ENCODE assay signal across 8 mouse cellular contexts in the genomic region with DNA sequence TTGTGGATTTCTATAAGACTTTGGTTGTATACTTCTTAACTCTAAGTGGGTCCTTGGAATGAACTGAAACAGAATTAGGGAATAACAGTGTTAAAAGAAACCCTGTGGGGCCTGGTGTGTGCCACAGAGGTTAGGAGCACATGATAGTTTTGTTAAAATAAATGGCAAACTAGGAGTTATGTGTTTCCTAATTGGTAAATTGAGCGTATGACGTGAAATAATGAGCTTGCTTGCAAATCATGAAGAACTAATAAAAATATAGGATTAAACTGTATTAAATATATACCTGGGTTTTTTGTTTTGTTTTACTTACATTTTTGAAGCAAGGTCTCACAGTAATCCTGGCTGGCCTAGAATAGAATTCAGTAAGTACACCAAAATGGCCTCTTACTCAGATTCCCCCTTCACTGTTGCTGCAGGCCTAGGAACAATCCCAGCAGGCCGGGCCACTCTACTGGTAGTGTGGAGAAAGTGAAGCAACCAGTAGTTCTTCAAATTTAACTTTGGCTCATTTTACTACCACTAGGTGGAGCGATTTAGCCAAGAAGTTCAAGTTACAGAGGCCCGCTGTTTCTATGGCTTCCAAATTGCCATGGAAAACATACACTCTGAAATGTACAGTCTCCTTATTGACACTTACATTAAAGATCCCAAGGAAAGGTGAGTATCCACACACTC. TPM values are rescaled to one million over a fixed set of nuclear protein-coding genes. Genes with fewer than 3 reads are reported as not detected.
DNase-seq lines count a peak whose midpoint lies in the region; ATAC-seq and TF ChIP-seq lines count a peak whose summit lies in the region.

No protein-coding gene starts in this region.

- WGBS in forebrain, embryonic 14.5 days = 23% methylated on average over 5 of the region's 5 CpGs
- WGBS in hindbrain, postnatal 0 days = 26% methylated on average over 5 of the region's 5 CpGs
- 30% methylated on average over 5 of the region's 5 CpGs for WGBS in limb, embryonic 13.5 days
- WGBS in midbrain, embryonic 14.5 days = 35% methylated on average over 5 of the region's 5 CpGs
- 30% methylated on average over 5 of the region's 5 CpGs for WGBS in stomach, embryonic 16.5 days

- peaks cover 13% of the 10 kb centered on the region for H3K4me1 ChIP-seq in forebrain, embryonic 14.5 days (ENCODE audit: control insufficient read depth, insufficient read depth, low read length)
- peaks cover 7% of the 10 kb centered on the region; the same call in 1 of the 2 replicates for H3K4me1 ChIP-seq in hindbrain, postnatal 0 days (ENCODE audit: insufficient read depth, low read length)
- H3K4me1 ChIP-seq in limb, embryonic 13.5 days = peaks cover 55% of the 10 kb centered on the region
- peaks cover 11% of the 10 kb centered on the region for H3K4me1 ChIP-seq in midbrain, embryonic 14.5 days (ENCODE audit: control insufficient read depth, insufficient read depth, low read length)
- H3K4me1 ChIP-seq in stomach, embryonic 16.5 days (ENCODE audit: control insufficient read depth, insufficient read depth, low read length) = peaks cover 38% of the 10 kb centered on the region

- TF ChIP-seq CTCF in hindbrain, postnatal 0 days (IDR thresholded peaks at IDR 0.05; ENCODE audit: low read depth) = peak; percentile 76

- H3K27ac ChIP-seq in forebrain, embryonic 14.5 days (ENCODE audit: low read depth, low read length) = no peak overlapping the region
- peak overlapping the region; percentile 48; the same call in 1 of the 2 replicates for H3K27ac ChIP-seq in hindbrain, postnatal 0 days
- H3K27ac ChIP-seq in limb, embryonic 13.5 days = peak overlapping the region; percentile 86
- no peak overlapping the region for H3K27ac ChIP-seq in midbrain, embryonic 14.5 days (replicated peaks; ENCODE audit: low read depth, low read length)
- peak overlapping the region; percentile 16; the same call in 1 of the 2 replicates for H3K27ac ChIP-seq in stomach, embryonic 16.5 days (ENCODE audit: low read length)

- peak overlapping the region; percentile 86 for H3K4me3 ChIP-seq in forebrain, embryonic 14.5 days (ENCODE audit: low read depth, low read length)
- no peak overlapping the region for H3K4me3 ChIP-seq in hindbrain, postnatal 0 days (ENCODE audit: low read length)
- peak overlapping the region; percentile 91 for H3K4me3 ChIP-seq in limb, embryonic 13.5 days
- H3K4me3 ChIP-seq in midbrain, embryonic 14.5 days (replicated peaks; ENCODE audit: low read depth, low read length) = peak overlapping the region; percentile 87
- H3K4me3 ChIP-seq in stomach, embryonic 16.5 days (replicated peaks; ENCODE audit: low read length) = peak overlapping the region; percentile 97

- peaks cover 34% of the 10 kb centered on the region for H3K36me3 ChIP-seq in forebrain, embryonic 14.5 days (ENCODE audit: control insufficient read depth, insufficient read depth, low read length)
- no peaks in the 10 kb centered on the region for H3K36me3 ChIP-seq in hindbrain, postnatal 0 days (ENCODE audit: insufficient read depth, low read length)
- H3K36me3 ChIP-seq in limb, embryonic 13.5 days = peaks cover 38% of the 10 kb centered on the region
- 0 out of 2 replicates have a peak, but pooled peaks cover 4% of the 10 kb centered on the region for H3K36me3 ChIP-seq in midbrain, embryonic 14.5 days (ENCODE audit: control insufficient read depth, insufficient read depth, low read length)
- 0 out of 2 replicates have a peak, but pooled peaks cover 9% of the 10 kb centered on the region for H3K36me3 ChIP-seq in stomach, embryonic 16.5 days (ENCODE audit: control insufficient read depth, insufficient read depth, low read length)

- ATAC-seq in forebrain, embryonic 14.5 days = peak; percentile 7; the same call in 1 of the 2 replicates
- ATAC-seq in hindbrain, postnatal 0 days = peak; percentile 41; the same call in 1 of the 2 replicates
- ATAC-seq in limb, embryonic 13.5 days (ENCODE audit: low FRiP score, low read depth) = peak; percentile 12; the same call in 1 of the 2 replicates
- ATAC-seq in midbrain, embryonic 14.5 days (ENCODE audit: low FRiP score, low TSS enrichment) = no peak
- ATAC-seq in stomach, embryonic 16.5 days (ENCODE audit: insufficient read depth, low FRiP score) = 0 out of 2 replicates have a peak, but pooled peaks have one; percentile 13

- H3K27me3 ChIP-seq in forebrain, embryonic 14.5 days (replicated peaks; ENCODE audit: control insufficient read depth, insufficient read depth, low read length) = no peaks in the 10 kb centered on the region
- no peaks in the 10 kb centered on the region for H3K27me3 ChIP-seq in hindbrain, postnatal 0 days (ENCODE audit: insufficient read depth, low read length)
- H3K27me3 ChIP-seq in limb, embryonic 13.5 days = no peaks in the 10 kb centered on the region
- peaks cover 6% of the 10 kb centered on the region; the same call in 1 of the 2 replicates for H3K27me3 ChIP-seq in midbrain, embryonic 14.5 days (ENCODE audit: control insufficient read depth, insufficient read depth, low read length)
- H3K27me3 ChIP-seq in stomach, embryonic 16.5 days (ENCODE audit: control insufficient read depth, insufficient read depth, low read length) = no peaks in the 10 kb centered on the region

- H3K9ac ChIP-seq in forebrain, embryonic 14.5 days (ENCODE audit: low read length) = peak overlapping the region; percentile 83
- H3K9ac ChIP-seq in hindbrain, postnatal 0 days (replicated peaks; ENCODE audit: low read length) = no peak overlapping the region
- H3K9ac ChIP-seq in limb, embryonic 13.5 days = peak overlapping the region; percentile 85
- H3K9ac ChIP-seq in midbrain, embryonic 14.5 days (replicated peaks; ENCODE audit: low read length) = no peak overlapping the region
- peak overlapping the region; percentile 49; the same call in 1 of the 2 replicates for H3K9ac ChIP-seq in stomach, embryonic 16.5 days (ENCODE audit: low read length)

- DNase-seq in spleen, adult 12 weeks (ENCODE audit: low spot score) = peak; percentile 23
- DNase-seq in spleen, postnatal 14 days (ENCODE audit: low spot score in 2 of 2) = no peak
- peak; percentile 85 for DNase-seq in c-Kit-positive CD71-negative TER-119-negative erythroid progenitor cells, embryonic 14.5 days (ENCODE audit: low read depth)
- peak; percentile 95 for DNase-seq in forebrain, embryonic 14.5 days (ENCODE audit: low spot score)
- peak; percentile 93 for DNase-seq in hindbrain, postnatal 0 days (ENCODE audit: low spot score)
- DNase-seq in midbrain, embryonic 14.5 days = peak; percentile 92

- H3K9me3 ChIP-seq in forebrain, embryonic 14.5 days (replicated peaks; ENCODE audit: control insufficient read depth, low read length) = no peaks in the 10 kb centered on the region
- H3K9me3 ChIP-seq in hindbrain, postnatal 0 days (ENCODE audit: low read length) = no peaks in the 10 kb centered on the region
- H3K9me3 ChIP-seq in limb, embryonic 13.5 days = no peaks in the 10 kb centered on the region
- no peaks in the 10 kb centered on the region for H3K9me3 ChIP-seq in midbrain, embryonic 14.5 days (ENCODE audit: control insufficient read depth, low read length)
- H3K9me3 ChIP-seq in stomach, embryonic 16.5 days (replicated peaks; ENCODE audit: control insufficient read depth, low read length) = no peaks in the 10 kb centered on the region

- H3K4me2 ChIP-seq in forebrain, embryonic 14.5 days (ENCODE audit: low read length) = peak overlapping the region; percentile 70
- peak overlapping the region; percentile 88 for H3K4me2 ChIP-seq in hindbrain, postnatal 0 days (ENCODE audit: low read depth, low read length)
- H3K4me2 ChIP-seq in limb, embryonic 13.5 days (replicated peaks) = peak overlapping the region; percentile 89
- peak overlapping the region; percentile 81 for H3K4me2 ChIP-seq in midbrain, embryonic 14.5 days (ENCODE audit: low read length)
- peak overlapping the region; percentile 64 for H3K4me2 ChIP-seq in stomach, embryonic 16.5 days (ENCODE audit: low read depth, low read length)

RNA-seq across cellular contexts. Expression of a gene that starts 1.9 kb away (rescaled TPM):
- polyA plus RNA-seq in forebrain, embryonic 14.5 days (2014; fragmentation: Nextera tagmentation; extraction: Ambion mirVana) = 136 and 139 TPM in 2 replicates
- total RNA-seq in hindbrain, postnatal 0 days (2014; rRNA removed) = 23.4 TPM in 2 replicates
- 53.4 and 61.1 TPM in 2 replicates for polyA plus RNA-seq in hindbrain, postnatal 0 days (2015; fragmentation: Nextera tagmentation; extraction: Ambion mirVana)
- polyA plus RNA-seq in limb, embryonic 13.5 days (2015; fragmentation: Nextera tagmentation; extraction: Ambion mirVana) = 235 TPM in 2 replicates
- 38.8 and 62.6 TPM in 2 replicates for polyA plus RNA-seq in midbrain, embryonic 14.5 days (2014; fragmentation: Nextera tagmentation; extraction: Ambion mirVana)
- 139 and 145 TPM in 2 replicates for polyA plus RNA-seq in stomach, embryonic 16.5 days (2015; fragmentation: Nextera tagmentation; extraction: Ambion mirVana)

RNA-seq across cellular contexts. Expression of a gene that starts 28.4 kb away (rescaled TPM):
- polyA plus RNA-seq in forebrain, embryonic 14.5 days (2014; fragmentation: Nextera tagmentation; extraction: Ambion mirVana) = 1.2 and 1.7 TPM in 2 replicates
- total RNA-seq in hindbrain, postnatal 0 days (2014; rRNA removed) = 3.9 and 5.5 TPM in 2 replicates
- 1.4 and 1.7 TPM in 2 replicates for polyA plus RNA-seq in hindbrain, postnatal 0 days (2015; fragmentation: Nextera tagmentation; extraction: Ambion mirVana)
- 3.2 and 4.4 TPM in 2 replicates for polyA plus RNA-seq in limb, embryonic 13.5 days (2015; fragmentation: Nextera tagmentation; extraction: Ambion mirVana)
- 1.4 and 1.8 TPM in 2 replicates for polyA plus RNA-seq in midbrain, embryonic 14.5 days (2014; fragmentation: Nextera tagmentation; extraction: Ambion mirVana)
- 1.8 and 1.9 TPM in 2 replicates for polyA plus RNA-seq in stomach, embryonic 16.5 days (2015; fragmentation: Nextera tagmentation; extraction: Ambion mirVana)

RNA-seq across cellular contexts. Expression of a gene that starts 58.9 kb away (rescaled TPM):
- 14.8 and 17.0 TPM in 2 replicates for polyA plus RNA-seq in forebrain, embryonic 14.5 days (2014; fragmentation: Nextera tagmentation; extraction: Ambion mirVana)
- 28.2 and 28.3 TPM in 2 replicates for total RNA-seq in hindbrain, postnatal 0 days (2014; rRNA removed)
- 18.0 and 20.4 TPM in 2 replicates for polyA plus RNA-seq in hindbrain, postnatal 0 days (2015; fragmentation: Nextera tagmentation; extraction: Ambion mirVana)
- polyA plus RNA-seq in limb, embryonic 13.5 days (2015; fragmentation: Nextera tagmentation; extraction: Ambion mirVana) = 12.4 and 13.1 TPM in 2 replicates
- polyA plus RNA-seq in midbrain, embryonic 14.5 days (2014; fragmentation: Nextera tagmentation; extraction: Ambion mirVana) = 15.9 and 21.9 TPM in 2 replicates
- polyA plus RNA-seq in stomach, embryonic 16.5 days (2015; fragmentation: Nextera tagmentation; extraction: Ambion mirVana) = 12.8 TPM in 2 replicates

Comparison
In these comparisons a context has a peak if more than half of its experiments do, and no peak if none do; other contexts are left out.
1. DNase-seq: peak in spleen, adult 12 weeks (single experiment), c-Kit-positive CD71-negative TER-119-negative erythroid progenitor cells, embryonic 14.5 days (single experiment), forebrain, embryonic 14.5 days (single experiment), hindbrain, postnatal 0 days (single experiment) and midbrain, embryonic 14.5 days (single experiment); none in spleen, postnatal 14 days (0 of 2).
2. H3K27ac ChIP-seq: peak in hindbrain, postnatal 0 days (single experiment), limb, embryonic 13.5 days (single experiment) and stomach, embryonic 16.5 days (single experiment); none in forebrain, embryonic 14.5 days (single experiment) and midbrain, embryonic 14.5 days (single experiment).
3. H3K9ac ChIP-seq: peak in forebrain, embryonic 14.5 days (single experiment), limb, embryonic 13.5 days (single experiment) and stomach, embryonic 16.5 days (single experiment); none in hindbrain, postnatal 0 days (single experiment) and midbrain, embryonic 14.5 days (single experiment).
4. Peak in every context shown above with its lines, with median percentiles within 50 percentile points of each other: H3K4me2 ChIP-seq.